Mouse (Mus musculus): ENCODE measurements around the gene Upf1. TPM values are rescaled to one million over a fixed set of nuclear protein-coding genes. Genes with fewer than 3 reads are reported as not detected.

Gene Upf1
- polyA plus RNA-seq, 1 experiment from 2014 or later = 11.8 TPM

- no peaks in the 10 kb centered on the region for H3K9me3 ChIP-seq (ENCODE audit: control insufficient read depth, low read length)
- H3K4me1 ChIP-seq (replicated peaks; ENCODE audit: control insufficient read depth, insufficient read depth, low read length) = peaks cover 28% of the 10 kb centered on the region
- H3K27me3 ChIP-seq (replicated peaks; ENCODE audit: control insufficient read depth, insufficient read depth, low read length) = no peaks in the 10 kb centered on the region
- WGBS = 59% methylated on average over 19 of the region's 19 CpGs
- H3K4me3 ChIP-seq (replicated peaks; ENCODE audit: low read length) = no peak overlapping the region
- no peak overlapping the region; the same call in 1 of the 2 replicates for H3K9ac ChIP-seq (replicated peaks; ENCODE audit: low read depth, low read length)
- H3K36me3 ChIP-seq (ENCODE audit: control insufficient read depth, insufficient read depth) = peaks cover 49% of the 10 kb centered on the region
- peak; percentile 7; the same call in 1 of the 2 replicates for ATAC-seq
- H3K4me2 ChIP-seq (ENCODE audit: low read length) = no peak overlapping the region
- H3K27ac ChIP-seq (ENCODE audit: low read length) = no peak overlapping the region
These were observed 21.6 kb downstream of the Upf1 start for GRCm38 (mm10) chr8:70331526-70331925.

- no peak overlapping the region; the same call in 1 of the 2 replicates for H3K27ac ChIP-seq (ENCODE audit: low read length)
- WGBS = 30% methylated on average over 53 of the region's 53 CpGs
- peak; percentile 79 for ATAC-seq
- peaks cover 43% of the 10 kb centered on the region for H3K36me3 ChIP-seq (ENCODE audit: control insufficient read depth, insufficient read depth)
- H3K4me1 ChIP-seq (replicated peaks; ENCODE audit: control insufficient read depth, insufficient read depth, low read length) = peaks cover 28% of the 10 kb centered on the region
- peak overlapping the region; percentile 17; the same call in 1 of the 2 replicates for H3K4me2 ChIP-seq (ENCODE audit: low read length)
- no peaks in the 10 kb centered on the region for H3K9me3 ChIP-seq (ENCODE audit: control insufficient read depth, low read length)
- peak overlapping the region; percentile 29 for H3K9ac ChIP-seq (replicated peaks; ENCODE audit: low read depth, low read length)
- H3K27me3 ChIP-seq (replicated peaks; ENCODE audit: control insufficient read depth, insufficient read depth, low read length) = no peaks in the 10 kb centered on the region
- no peak overlapping the region for H3K4me3 ChIP-seq (replicated peaks; ENCODE audit: low read length)
These were observed 22.2 kb downstream of the Upf1 start for GRCm38 (mm10) chr8:70330741-70331364.

- Histone ChIP-seq H3K36me3 (ENCODE audit: control insufficient read depth, insufficient read depth) (peaks cover 38% of the 10 kb centered on the region), H3K4me2 (ENCODE audit: low read length) (peak overlapping the region; percentile 17; the same call in 1 of the 2 replicates), H3K4me1 (replicated peaks; ENCODE audit: control insufficient read depth, insufficient read depth, low read length) (peaks cover 28% of the 10 kb centered on the region), H3K9me3 (ENCODE audit: control insufficient read depth, low read length) (no peaks in the 10 kb centered on the region), H3K4me3 (replicated peaks; ENCODE audit: low read length) (no peak overlapping the region), H3K27ac (ENCODE audit: low read length) (no peak overlapping the region), H3K9ac (replicated peaks; ENCODE audit: low read depth, low read length) (peak overlapping the region; percentile 29), H3K27me3 (replicated peaks; ENCODE audit: control insufficient read depth, insufficient read depth, low read length) (no peaks in the 10 kb centered on the region)
- 13% methylated on average over 45 of the region's 45 CpGs for WGBS
- peak; percentile 6 for ATAC-seq
These were observed 23.0 kb downstream of the Upf1 start for GRCm38 (mm10) chr8:70329835-70330740.

DNA sequence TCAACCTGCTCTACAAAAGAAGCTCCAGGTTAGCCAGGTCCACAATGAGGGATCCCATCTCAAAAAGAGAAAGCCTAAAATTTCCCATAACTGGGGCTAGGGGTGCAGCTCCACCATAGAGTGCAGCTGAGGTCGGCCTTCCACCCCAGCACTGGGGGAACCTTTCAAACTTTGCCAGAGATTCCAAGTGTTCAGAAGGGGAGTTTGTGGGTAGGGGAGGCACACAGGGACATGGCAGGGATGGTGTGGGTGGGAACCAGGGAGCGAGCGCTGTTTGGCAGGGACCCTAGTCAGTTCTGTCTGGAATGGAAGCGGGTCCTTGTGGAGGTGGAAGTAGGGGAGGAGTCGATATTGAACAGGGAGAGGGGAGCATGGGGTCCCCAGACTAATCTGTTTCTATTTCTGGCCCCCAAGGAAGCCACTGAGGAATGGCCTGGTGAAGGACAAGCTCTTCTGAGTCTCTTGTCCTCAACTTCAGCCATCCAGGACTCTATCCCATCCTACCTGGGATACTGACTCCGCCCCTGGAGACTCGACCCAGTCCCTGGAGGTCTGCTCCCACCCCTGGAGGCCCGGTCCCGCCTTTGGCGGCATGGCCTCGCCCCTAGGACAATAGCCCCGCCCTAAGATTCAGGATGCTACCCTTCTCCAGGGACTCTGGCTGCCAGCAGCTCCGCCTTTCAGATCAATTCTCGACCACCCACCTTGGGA is 23.8 kb downstream of the Upf1 start, which contains the start of gene Gdf1:
TSS of gene Gdf1 (plus strand) at position 694 of the 711 bp plus-strand sequence.
- WGBS = 28% methylated on average over 14 of the region's 14 CpGs
- Histone ChIP-seq H3K4me2 (ENCODE audit: low read length) (peak within 1 kb of the TSS; percentile 17; the same call in 1 of the 2 replicates), H3K9me3 (ENCODE audit: control insufficient read depth, low read length) (no peaks in the 10 kb centered on the region), H3K27ac (ENCODE audit: low read length) (no peak within 1 kb of the TSS), H3K9ac (replicated peaks; ENCODE audit: low read depth, low read length) (peak within 1 kb of the TSS; percentile 29), H3K27me3 (replicated peaks; ENCODE audit: control insufficient read depth, insufficient read depth, low read length) (no peaks in the 10 kb centered on the region), H3K36me3 (ENCODE audit: control insufficient read depth, insufficient read depth) (peaks cover 35% of the 10 kb centered on the region), H3K4me1 (replicated peaks; ENCODE audit: control insufficient read depth, insufficient read depth, low read length) (peaks cover 28% of the 10 kb centered on the region), H3K4me3 (replicated peaks; ENCODE audit: low read length) (no peak within 1 kb of the TSS)
- no peak for ATAC-seq

DNA sequence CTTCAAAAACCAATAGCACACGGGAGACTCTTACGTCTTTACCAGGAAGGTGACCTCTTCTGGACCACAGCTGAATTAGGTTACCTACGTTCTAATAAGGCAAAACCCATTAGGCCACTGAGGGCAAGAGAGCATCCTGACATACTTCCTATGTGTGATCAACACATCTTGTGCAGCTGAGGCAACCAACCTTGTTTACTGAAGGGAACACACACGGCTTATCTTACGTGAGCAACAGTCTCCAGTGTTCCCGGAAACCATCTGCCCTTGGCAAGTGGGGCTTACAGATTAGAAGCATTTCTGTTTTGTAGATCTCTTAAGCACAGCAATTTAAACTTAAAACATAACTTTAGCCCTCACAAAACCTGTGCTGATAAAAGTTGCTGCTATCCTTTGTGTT is 25.6 kb downstream of the Upf1 start:
- Histone ChIP-seq H3K9me3 (ENCODE audit: control insufficient read depth, low read length) (no peaks in the 10 kb centered on the region), H3K4me1 (replicated peaks; ENCODE audit: control insufficient read depth, insufficient read depth, low read length) (peaks cover 28% of the 10 kb centered on the region), H3K9ac (replicated peaks; ENCODE audit: low read depth, low read length) (no peak overlapping the region), H3K4me3 (replicated peaks; ENCODE audit: low read length) (no peak overlapping the region), H3K27ac (ENCODE audit: low read length) (no peak overlapping the region), H3K36me3 (ENCODE audit: control insufficient read depth, insufficient read depth) (peaks cover 26% of the 10 kb centered on the region), H3K27me3 (replicated peaks; ENCODE audit: control insufficient read depth, insufficient read depth, low read length) (no peaks in the 10 kb centered on the region), H3K4me2 (ENCODE audit: low read length) (no peak overlapping the region)
- ATAC-seq = no peak
- 89% methylated on average over 6 of the region's 6 CpGs for WGBS

- peaks cover 21% of the 10 kb centered on the region for H3K36me3 ChIP-seq (ENCODE audit: control insufficient read depth, insufficient read depth)
- H3K27me3 ChIP-seq (replicated peaks; ENCODE audit: control insufficient read depth, insufficient read depth, low read length) = no peaks in the 10 kb centered on the region
- no peaks in the 10 kb centered on the region for H3K9me3 ChIP-seq (ENCODE audit: control insufficient read depth, low read length)
- H3K4me2 ChIP-seq (ENCODE audit: low read length) = no peak overlapping the region
- H3K27ac ChIP-seq (ENCODE audit: low read length) = no peak overlapping the region
- no peak overlapping the region for H3K9ac ChIP-seq (replicated peaks; ENCODE audit: low read depth, low read length)
- no peaks in the 10 kb centered on the region for H3K4me1 ChIP-seq (replicated peaks; ENCODE audit: control insufficient read depth, insufficient read depth, low read length)
- no peak for ATAC-seq
- 94% methylated on average over 3 of the region's 3 CpGs for WGBS
- no peak overlapping the region for H3K4me3 ChIP-seq (replicated peaks; ENCODE audit: low read length)
These were observed 29.4 kb downstream of the Upf1 start for GRCm38 (mm10) chr8:70323716-70324115.

GRCm38 (mm10) chr8:70317872-70318271 is 35.2 kb downstream of the Upf1 start:
- H3K27me3 ChIP-seq (replicated peaks; ENCODE audit: control insufficient read depth, insufficient read depth, low read length) = no peaks in the 10 kb centered on the region
- H3K9me3 ChIP-seq (ENCODE audit: control insufficient read depth, low read length) = no peaks in the 10 kb centered on the region
- no peak overlapping the region for H3K4me3 ChIP-seq (replicated peaks; ENCODE audit: low read length)
- peaks cover 9% of the 10 kb centered on the region for H3K36me3 ChIP-seq (ENCODE audit: control insufficient read depth, insufficient read depth)
- WGBS = 80% methylated on average over 5 of the region's 5 CpGs
- ATAC-seq = no peak
- H3K4me1 ChIP-seq (replicated peaks; ENCODE audit: control insufficient read depth, insufficient read depth, low read length) = peaks cover 30% of the 10 kb centered on the region
- peak overlapping the region; percentile 95 for H3K27ac ChIP-seq (ENCODE audit: low read length)
- H3K9ac ChIP-seq (replicated peaks; ENCODE audit: low read depth, low read length) = 0 out of 2 replicates have a peak overlapping the region, but pooled peaks have one; percentile 1
- peak overlapping the region; percentile 88 for H3K4me2 ChIP-seq (ENCODE audit: low read length)

GRCm38 (mm10) chr8:70316511-70317504 is 36.3 kb downstream of the Upf1 start:
- 3% methylated on average over 15 of the region's 15 CpGs for WGBS
- peak; percentile 93 for ATAC-seq
- no peaks in the 10 kb centered on the region for H3K9me3 ChIP-seq (ENCODE audit: control insufficient read depth, low read length)
- H3K4me3 ChIP-seq (replicated peaks; ENCODE audit: low read length) = peak overlapping the region; percentile 74
- no peaks in the 10 kb centered on the region for H3K27me3 ChIP-seq (replicated peaks; ENCODE audit: control insufficient read depth, insufficient read depth, low read length)
- H3K27ac ChIP-seq (ENCODE audit: low read length) = peak overlapping the region; percentile 95
- H3K4me2 ChIP-seq (ENCODE audit: low read length) = peak overlapping the region; percentile 88
- peak overlapping the region; percentile 80 for H3K9ac ChIP-seq (replicated peaks; ENCODE audit: low read depth, low read length)
- peaks cover 30% of the 10 kb centered on the region for H3K4me1 ChIP-seq (replicated peaks; ENCODE audit: control insufficient read depth, insufficient read depth, low read length)
- peaks cover 12% of the 10 kb centered on the region for H3K36me3 ChIP-seq (ENCODE audit: control insufficient read depth, insufficient read depth)
